8 mouse cellular contexts compared by ENCODE assay signal in the genomic region with DNA sequence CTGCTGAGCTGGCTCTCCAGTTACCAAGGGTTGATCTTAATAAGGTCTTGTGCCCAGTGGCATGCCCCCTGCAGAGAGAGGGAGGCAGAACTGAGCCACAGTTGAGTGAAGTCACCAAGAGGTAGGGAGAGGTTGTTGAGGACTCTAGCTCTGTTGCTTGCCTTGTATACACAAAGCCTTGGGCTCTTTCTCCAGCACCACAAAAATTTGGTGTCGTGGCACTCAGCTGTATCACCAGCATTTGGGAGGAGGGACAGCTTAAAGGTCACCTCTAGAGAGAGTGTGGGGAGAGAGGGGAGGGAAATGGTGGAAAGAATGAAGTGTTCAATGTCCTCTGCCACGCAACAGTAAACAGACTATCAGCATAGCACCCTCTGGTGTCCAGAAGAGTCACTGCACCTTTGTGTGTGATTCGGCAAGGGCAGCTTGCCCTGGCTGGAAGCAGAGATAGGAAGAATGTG. TPM values are rescaled to one million over a fixed set of nuclear protein-coding genes. Genes with fewer than 3 reads are reported as not detected.
A peak's percentile ranks its signal among the peaks of the same experiment; 100 is the strongest.
DNase-seq lines count a peak whose midpoint lies in the region; ATAC-seq and TF ChIP-seq lines count a peak whose summit lies in the region.

No protein-coding gene starts in this region.

- intact Hi-C loops in heart, postnatal 25 days (cut with DNase I), result loop anchor here (2.0 kb wide), 1 partner anchor 49 kb away; no protein-coding TSS in a partner anchor

- no peak overlapping the region for H3K27ac ChIP-seq in forebrain, embryonic 15.5 days (replicated peaks)
- H3K27ac ChIP-seq in neural tube, embryonic 15.5 days (replicated peaks), result no peak overlapping the region

- H3K4me1 ChIP-seq in E14TG2a.4 (replicated peaks; ENCODE audit: low read depth, low read length), result peaks cover 9% of the 10 kb centered on the region; the same call in 1 of the 2 replicates
- no peaks in the 10 kb centered on the region for H3K4me1 ChIP-seq in forebrain, embryonic 15.5 days
- 0 out of 2 replicates have a peak, but pooled peaks cover 2% of the 10 kb centered on the region for H3K4me1 ChIP-seq in neural tube, embryonic 15.5 days

- TF ChIP-seq CTCF in E14TG2a.4 (conservative IDR thresholded peaks at IDR 0.05; ENCODE audit: low read length), result peak; percentile 71

- H3K9ac ChIP-seq in forebrain, embryonic 15.5 days (replicated peaks), result no peak overlapping the region
- H3K9ac ChIP-seq in neural tube, embryonic 15.5 days (replicated peaks), result no peak overlapping the region

- peak; percentile 63 for ATAC-seq in forebrain, embryonic 15.5 days (replicated peaks)
- peak; percentile 50; the same call in 1 of the 2 replicates for ATAC-seq in neural tube, embryonic 15.5 days (ENCODE audit: low FRiP score)

- H3K4me3 ChIP-seq in E14TG2a.4 (replicated peaks; ENCODE audit: low read length), result no peak overlapping the region
- H3K4me3 ChIP-seq in forebrain, embryonic 15.5 days, result no peak overlapping the region
- no peak overlapping the region for H3K4me3 ChIP-seq in neural tube, embryonic 15.5 days (replicated peaks)

- H3K27me3 ChIP-seq in E14TG2a.4 (ENCODE audit: insufficient read depth, low read length), result no peaks in the 10 kb centered on the region
- no peaks in the 10 kb centered on the region for H3K27me3 ChIP-seq in forebrain, embryonic 15.5 days
- no peaks in the 10 kb centered on the region for H3K27me3 ChIP-seq in neural tube, embryonic 15.5 days (replicated peaks)

- no peaks in the 10 kb centered on the region for H3K9me3 ChIP-seq in E14TG2a.4 (ENCODE audit: low read length)
- no peaks in the 10 kb centered on the region for H3K9me3 ChIP-seq in forebrain, embryonic 15.5 days
- no peaks in the 10 kb centered on the region for H3K9me3 ChIP-seq in neural tube, embryonic 15.5 days (replicated peaks)

- H3K4me2 ChIP-seq in forebrain, embryonic 15.5 days (replicated peaks), result no peak overlapping the region
- no peak overlapping the region for H3K4me2 ChIP-seq in neural tube, embryonic 15.5 days

- DNase-seq in c-Kit-positive CD71-positive TER-119-positive erythroid progenitor cells, embryonic 14.5 days (ENCODE audit: low spot score), result peak; percentile 77
- peak; percentile 22 for DNase-seq in heart, postnatal 25 days (ENCODE audit: low spot score)
- DNase-seq in layer of hippocampus, adult 11-12 months (ENCODE audit: low spot score), result peak; percentile 80
- peak; percentile 68 to 78 for DNase-seq in lung, adult 18-20 months
- DNase-seq in testis, postnatal 14 days (ENCODE audit: low spot score), result peak; percentile 55

- H3K36me3 ChIP-seq in E14TG2a.4 (ENCODE audit: insufficient read depth, low read length), result no peaks in the 10 kb centered on the region
- H3K36me3 ChIP-seq in forebrain, embryonic 15.5 days, result no peaks in the 10 kb centered on the region
- 0 out of 2 replicates have a peak, but pooled peaks cover 3% of the 10 kb centered on the region for H3K36me3 ChIP-seq in neural tube, embryonic 15.5 days

- WGBS in forebrain, embryonic 15.5 days, result 3% methylated on average over 3 of the region's 3 CpGs
- WGBS in neural tube, embryonic 15.5 days, result 11% methylated on average over 3 of the region's 3 CpGs

RNA-seq across cellular contexts. Expression of a gene that starts 9.2 kb away (rescaled TPM):
- polyA plus RNA-seq in forebrain, embryonic 15.5 days (2015; fragmentation: Nextera tagmentation; extraction: Ambion mirVana), result 16.0 and 16.2 TPM in 2 replicates
- 100 to 1,000 TPM; 120 to 128 TPM for total RNA-seq in heart, postnatal 25 days (2021)
- 21.4 and 41.7 TPM in 2 replicates for polyA plus RNA-seq in neural tube, embryonic 15.5 days (2015; fragmentation: Nextera tagmentation; extraction: Ambion mirVana)

RNA-seq across cellular contexts. Expression of a gene that starts 54.5 kb away (rescaled TPM):
- 0.03 TPM in 1 of 2 replicates, not detected in the other for polyA plus RNA-seq in forebrain, embryonic 15.5 days (2015; fragmentation: Nextera tagmentation; extraction: Ambion mirVana)
- total RNA-seq in heart, postnatal 25 days (2021), result under 1 TPM; 0.44 to 0.45 TPM
- polyA plus RNA-seq in neural tube, embryonic 15.5 days (2015; fragmentation: Nextera tagmentation; extraction: Ambion mirVana), result 0.03 and 0.12 TPM in 2 replicates

RNA-seq across cellular contexts. Expression of a gene that starts 55.0 kb away (rescaled TPM):
- 0.13 TPM in 1 of 2 replicates, not detected in the other for polyA plus RNA-seq in forebrain, embryonic 15.5 days (2015; fragmentation: Nextera tagmentation; extraction: Ambion mirVana)
- total RNA-seq in heart, postnatal 25 days (2021), result under 1 TPM; 0.17 to 0.26 TPM
- 0.52 and 0.56 TPM in 2 replicates for polyA plus RNA-seq in neural tube, embryonic 15.5 days (2015; fragmentation: Nextera tagmentation; extraction: Ambion mirVana)

RNA-seq across cellular contexts. Expression of a gene that starts 57.6 kb away (rescaled TPM):
- polyA plus RNA-seq in forebrain, embryonic 15.5 days (2015; fragmentation: Nextera tagmentation; extraction: Ambion mirVana), result not detected in 2 replicates
- total RNA-seq in heart, postnatal 25 days (2021), result not detected
- polyA plus RNA-seq in neural tube, embryonic 15.5 days (2015; fragmentation: Nextera tagmentation; extraction: Ambion mirVana), result not detected in 2 replicates

RNA-seq across cellular contexts. Expression of a gene that starts 57.7 kb away (rescaled TPM):
- polyA plus RNA-seq in forebrain, embryonic 15.5 days (2015; fragmentation: Nextera tagmentation; extraction: Ambion mirVana), result not detected in 2 replicates
- total RNA-seq in heart, postnatal 25 days (2021), result not detected
- 0.09 TPM in 1 of 2 replicates, not detected in the other for polyA plus RNA-seq in neural tube, embryonic 15.5 days (2015; fragmentation: Nextera tagmentation; extraction: Ambion mirVana)

Comparison
In these comparisons a context has a peak if more than half of its experiments do, and no peak if none do; other contexts are left out.
1. DNase-seq: peak in every context shown above with its lines; median percentile 80 in layer of hippocampus, adult 11-12 months; 77 in c-Kit-positive CD71-positive TER-119-positive erythroid progenitor cells, embryonic 14.5 days; 73 in lung, adult 18-20 months; 55 in testis, postnatal 14 days; 22 in heart, postnatal 25 days.